Mouse (Mus musculus): ENCODE measurements around the gene Atf6b. TPM values are rescaled to one million over a fixed set of nuclear protein-coding genes. Genes with fewer than 3 reads are reported as not detected.

The Atf6b gene
- polyA plus RNA-seq, 1 experiment = 38.3 TPM

DNA sequence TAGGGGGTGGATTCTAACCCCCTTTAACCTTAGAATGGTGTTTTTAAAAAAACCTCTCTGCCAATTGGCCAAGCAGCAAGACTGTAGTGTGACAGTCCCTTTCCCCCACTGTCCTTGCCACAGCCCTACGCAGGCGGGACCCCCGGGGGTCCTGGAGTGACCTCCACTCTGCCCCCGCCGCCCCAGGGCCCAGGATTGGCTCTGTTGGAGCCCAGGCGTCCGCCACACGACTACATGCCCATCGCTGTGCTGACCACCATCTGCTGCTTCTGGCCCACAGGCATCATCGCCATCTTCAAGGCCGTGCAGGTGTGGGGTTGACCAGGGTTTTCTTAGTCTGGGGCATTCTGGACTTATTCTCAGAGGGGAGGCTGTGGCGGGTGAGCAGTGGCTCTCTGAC is 15.3 kb upstream of the Atf6b start:
- no peak overlapping the region for H3K4me3 ChIP-seq (ENCODE audit: insufficient read depth, poor library complexity, severe bottlenecking)
- peaks cover 38% of the 10 kb centered on the region for H3K27me3 ChIP-seq (ENCODE audit: control insufficient read depth, insufficient read depth, insufficient read length)
- TF ChIP-seq MAX (IDR thresholded peaks at IDR 0.05) = no peak
- TF ChIP-seq FOSL1 (IDR thresholded peaks at IDR 0.05; ENCODE audit: insufficient read depth, low read length, poor library complexity, severe bottlenecking) = no peak
- no peak for TF ChIP-seq MYOG (IDR thresholded peaks at IDR 0.05; ENCODE audit: control insufficient read depth, extremely low read depth, insufficient read length)
- no peak for TF ChIP-seq CEBPB (IDR thresholded peaks at IDR 0.05; ENCODE audit: low read depth)
- no peak for TF ChIP-seq CTCF (IDR thresholded peaks at IDR 0.05; ENCODE audit: control insufficient read depth, insufficient read depth, insufficient read length)
- no peak for TF ChIP-seq USF1 (IDR thresholded peaks at IDR 0.05; ENCODE audit: low read depth)
- no peak for TF ChIP-seq MYOD1 (IDR thresholded peaks at IDR 0.05; ENCODE audit: control insufficient read depth, insufficient read length, low read depth)

DNA sequence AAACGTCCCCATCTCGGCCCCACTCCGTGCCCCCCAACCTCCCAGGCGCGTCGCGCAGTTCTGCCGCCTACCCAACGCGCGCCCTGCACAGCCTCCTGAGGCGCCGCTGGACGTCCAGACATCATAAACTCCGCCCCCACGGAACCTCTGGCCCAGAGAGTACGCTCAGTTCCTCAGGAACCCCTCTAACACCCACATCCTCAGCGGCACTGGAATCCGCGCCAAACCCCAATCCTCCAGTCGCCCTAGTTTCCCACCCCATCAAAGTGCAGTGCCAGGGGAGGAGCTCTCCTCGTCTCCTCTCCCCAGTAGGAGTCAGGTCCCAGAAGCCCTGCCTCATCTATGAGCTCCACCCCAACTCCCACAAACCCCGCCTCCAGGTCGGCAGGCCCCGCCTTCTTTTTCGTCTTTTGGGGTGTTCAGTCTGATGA is 14.7 kb upstream of the Atf6b start:
- Histone ChIP-seq H3K4me3 (ENCODE audit: insufficient read depth, poor library complexity, severe bottlenecking) (no peak overlapping the region), H3ac (ENCODE audit: control insufficient read depth, insufficient read length, low read depth) (no peak overlapping the region), H3K79me3 (ENCODE audit: low read depth) (no peaks in the 10 kb centered on the region), H3K36me3 (ENCODE audit: control insufficient read depth, insufficient read depth) (no peaks in the 10 kb centered on the region), H3K79me2 (ENCODE audit: control insufficient read depth, insufficient read depth) (no peaks in the 10 kb centered on the region), H3K27me3 (ENCODE audit: control insufficient read depth, insufficient read depth, insufficient read length) (peaks cover 38% of the 10 kb centered on the region)
- TF ChIP-seq USF1 (IDR thresholded peaks at IDR 0.05; ENCODE audit: low read depth) (no peak), CEBPB (IDR thresholded peaks at IDR 0.05; ENCODE audit: low read depth) (no peak), MAX (IDR thresholded peaks at IDR 0.05) (no peak), FOSL1 (IDR thresholded peaks at IDR 0.05; ENCODE audit: insufficient read depth, low read length, poor library complexity, severe bottlenecking) (no peak), MYOG (IDR thresholded peaks at IDR 0.05; ENCODE audit: control insufficient read depth, extremely low read depth, insufficient read length) (no peak)

More for the DNA sequence above, 15.3 kb upstream of the Atf6b start:
- no peaks in the 10 kb centered on the region for H3K36me3 ChIP-seq (ENCODE audit: control insufficient read depth, insufficient read depth)
- no peak overlapping the region for H3ac ChIP-seq (ENCODE audit: control insufficient read depth, insufficient read length, low read depth)
- H3K79me2 ChIP-seq (ENCODE audit: control insufficient read depth, insufficient read depth) = no peaks in the 10 kb centered on the region
- H3K79me3 ChIP-seq (ENCODE audit: low read depth) = no peaks in the 10 kb centered on the region

DNA sequence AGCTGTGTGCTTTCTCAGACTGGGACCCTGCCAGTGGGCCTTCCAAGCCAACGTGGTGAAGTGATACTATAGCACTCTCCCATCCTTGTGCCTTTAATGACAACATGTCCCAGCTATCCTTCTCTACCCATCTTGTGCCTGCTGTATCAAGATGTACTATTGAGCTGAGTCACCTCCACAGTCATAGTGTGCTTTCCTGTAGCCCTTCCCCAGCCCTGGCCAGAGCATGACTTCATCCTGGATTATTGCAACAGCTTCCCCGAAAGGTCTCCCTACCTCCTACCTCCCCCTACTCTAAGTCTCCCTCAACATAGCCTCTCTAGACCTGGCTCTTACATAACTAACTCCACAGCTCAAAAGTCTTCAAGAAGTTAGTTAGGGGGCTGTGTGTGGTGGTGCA is 11.3 kb upstream of the Atf6b start:
- no peaks in the 10 kb centered on the region for H3K79me2 ChIP-seq (ENCODE audit: control insufficient read depth, insufficient read depth)
- no peak overlapping the region for H3ac ChIP-seq (ENCODE audit: control insufficient read depth, insufficient read length, low read depth)
- no peak overlapping the region for H3K4me3 ChIP-seq (ENCODE audit: insufficient read depth, poor library complexity, severe bottlenecking)
- no peaks in the 10 kb centered on the region for H3K36me3 ChIP-seq (ENCODE audit: control insufficient read depth, insufficient read depth)
- H3K79me3 ChIP-seq (ENCODE audit: low read depth) = no peaks in the 10 kb centered on the region
- H3K27me3 ChIP-seq (ENCODE audit: control insufficient read depth, insufficient read depth, insufficient read length) = peaks cover 31% of the 10 kb centered on the region
- TF ChIP-seq CTCF (IDR thresholded peaks at IDR 0.05; ENCODE audit: control insufficient read depth, insufficient read depth, insufficient read length) (no peak), FOSL1 (IDR thresholded peaks at IDR 0.05; ENCODE audit: insufficient read depth, low read length, poor library complexity, severe bottlenecking) (no peak), MYOG (IDR thresholded peaks at IDR 0.05; ENCODE audit: control insufficient read depth, extremely low read depth, insufficient read length) (no peak), MAX (IDR thresholded peaks at IDR 0.05) (no peak), MYOD1 (IDR thresholded peaks at IDR 0.05; ENCODE audit: control insufficient read depth, insufficient read length, low read depth) (no peak), CEBPB (IDR thresholded peaks at IDR 0.05; ENCODE audit: low read depth) (no peak), USF1 (IDR thresholded peaks at IDR 0.05; ENCODE audit: low read depth) (no peak)

DNA sequence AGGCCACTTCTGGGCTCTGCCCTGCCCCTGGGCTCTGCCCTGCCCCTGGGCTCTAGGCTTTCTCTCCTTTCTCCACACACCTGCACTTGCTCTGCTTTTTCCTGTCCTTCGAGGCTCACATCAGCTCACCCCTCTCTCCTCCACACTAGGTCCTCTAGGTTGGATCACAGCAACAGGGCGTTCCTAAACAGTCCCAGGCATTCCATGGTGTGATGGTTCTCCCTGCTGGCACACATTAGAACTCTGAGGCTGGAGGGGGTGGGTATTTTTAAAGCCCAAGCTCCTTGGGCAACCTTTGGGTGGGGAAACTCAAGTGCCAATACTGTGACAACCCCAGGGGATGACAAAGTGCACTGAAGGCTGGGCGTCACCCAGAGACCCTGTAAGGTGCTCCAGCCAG is 9.5 kb upstream of the Atf6b start:
- no peaks in the 10 kb centered on the region for H3K36me3 ChIP-seq (ENCODE audit: control insufficient read depth, insufficient read depth)
- H3K79me3 ChIP-seq (ENCODE audit: low read depth) = no peaks in the 10 kb centered on the region
- TF ChIP-seq FOSL1 (IDR thresholded peaks at IDR 0.05; ENCODE audit: insufficient read depth, low read length, poor library complexity, severe bottlenecking) (no peak), USF1 (IDR thresholded peaks at IDR 0.05; ENCODE audit: low read depth) (no peak), CTCF (IDR thresholded peaks at IDR 0.05; ENCODE audit: control insufficient read depth, insufficient read depth, insufficient read length) (no peak), MYOD1 (IDR thresholded peaks at IDR 0.05; ENCODE audit: control insufficient read depth, insufficient read length, low read depth) (no peak), MYOG (IDR thresholded peaks at IDR 0.05; ENCODE audit: control insufficient read depth, extremely low read depth, insufficient read length) (no peak), MAX (IDR thresholded peaks at IDR 0.05) (no peak), CEBPB (IDR thresholded peaks at IDR 0.05; ENCODE audit: low read depth) (no peak)
- H3ac ChIP-seq (ENCODE audit: control insufficient read depth, insufficient read length, low read depth) = no peak overlapping the region
- no peaks in the 10 kb centered on the region for H3K79me2 ChIP-seq (ENCODE audit: control insufficient read depth, insufficient read depth)
- no peak overlapping the region for H3K4me3 ChIP-seq (ENCODE audit: insufficient read depth, poor library complexity, severe bottlenecking)
- peaks cover 13% of the 10 kb centered on the region for H3K27me3 ChIP-seq (ENCODE audit: control insufficient read depth, insufficient read depth, insufficient read length)

DNA sequence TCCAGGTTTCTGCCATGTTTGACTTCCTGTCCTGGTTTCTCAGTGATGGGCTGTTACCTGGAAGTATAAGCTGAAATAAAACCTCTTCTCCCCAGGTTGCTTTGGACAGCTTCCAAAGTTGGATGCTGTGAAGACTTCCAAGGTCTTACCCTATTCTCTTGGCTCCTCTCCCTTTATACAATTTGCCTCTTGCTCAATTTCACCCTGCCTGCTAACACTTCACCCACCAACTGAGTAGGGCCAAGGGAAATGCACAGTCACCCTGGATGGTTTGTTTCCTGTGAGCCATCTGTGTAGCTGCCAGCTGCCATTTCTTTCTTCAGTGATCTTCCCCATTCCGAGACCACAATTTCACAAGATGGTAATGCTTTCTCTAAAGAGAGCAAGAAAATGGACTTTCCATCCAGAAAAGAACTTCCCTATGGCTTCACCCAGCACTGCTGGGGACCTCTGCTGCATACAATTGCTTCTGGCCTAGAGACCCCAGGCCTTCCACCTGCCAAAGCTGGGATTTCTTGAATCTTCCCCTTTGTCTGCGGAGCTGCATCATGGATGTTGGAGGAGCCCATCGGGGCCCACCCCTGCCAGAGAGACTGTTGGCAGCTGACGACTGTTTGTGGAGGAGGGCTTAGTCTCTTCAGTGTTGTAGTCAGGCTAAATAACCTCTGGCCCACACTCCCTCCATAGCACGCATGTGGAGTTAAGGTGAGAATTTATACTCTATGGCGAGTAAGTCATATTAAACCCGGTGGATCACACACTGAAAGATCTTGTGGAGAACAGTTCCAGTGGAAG is 7.3 kb upstream of the Atf6b start:
- no peaks in the 10 kb centered on the region for H3K27me3 ChIP-seq (ENCODE audit: control insufficient read depth, insufficient read depth, insufficient read length)
- H3K36me3 ChIP-seq (ENCODE audit: control insufficient read depth, insufficient read depth) = no peaks in the 10 kb centered on the region
- H3K79me2 ChIP-seq (ENCODE audit: control insufficient read depth, insufficient read depth) = no peaks in the 10 kb centered on the region
- no peaks in the 10 kb centered on the region for H3K79me3 ChIP-seq (ENCODE audit: low read depth)
- TF ChIP-seq MAX (IDR thresholded peaks at IDR 0.05) (no peak), CTCF (IDR thresholded peaks at IDR 0.05; ENCODE audit: control insufficient read depth, insufficient read depth, insufficient read length) (no peak), FOSL1 (IDR thresholded peaks at IDR 0.05; ENCODE audit: insufficient read depth, low read length, poor library complexity, severe bottlenecking) (no peak), USF1 (IDR thresholded peaks at IDR 0.05; ENCODE audit: low read depth) (no peak), MYOD1 (IDR thresholded peaks at IDR 0.05; ENCODE audit: control insufficient read depth, insufficient read length, low read depth) (no peak)
- H3ac ChIP-seq (ENCODE audit: control insufficient read depth, insufficient read length, low read depth) = no peak overlapping the region
- no peak overlapping the region for H3K4me3 ChIP-seq (ENCODE audit: insufficient read depth, poor library complexity, severe bottlenecking)
